Mouse (Mus musculus) gastrocnemius, adult 2 months (tissue): Measurements from ENCODE around the gene Theg. TPM values are rescaled to one million over a fixed set of nuclear protein-coding genes. Genes with fewer than 3 reads are reported as not detected.
A peak's percentile ranks its signal among the peaks of the same experiment; 100 is the strongest.

Experiments
- DNase-seq: peaks from one replicate; pipeline ENCODE4 v3.0.0; 2022
- H3K27ac ChIP-seq: fragments of 200-600 bp; 2 replicates; pipeline ENCODE4 v1.8.1; 2022; ENCODE audit warnings: mild to moderate bottlenecking
- H3K4me3 ChIP-seq: fragments of 200-600 bp; 2 replicates; pipeline ENCODE4 v1.8.1; 2022; ENCODE audit warnings: mild to moderate bottlenecking, moderate library complexity
- CTCF ChIP-seq: fragments of 200-600 bp; IDR thresholded peaks from 2 replicates; pipeline ENCODE4 v1.8.1; 2022; ENCODE audit warnings: antibody characterized with exemption, mild to moderate bottlenecking, moderate library complexity
- intact Hi-C: fragments of 180-260 bp; cut with DNase I; formaldehyde crosslinking; loops from one replicate; pipeline ENCODE4 v1.15.1; 2025
- microRNA-seq: library from miRNA; unstranded; fragments of <30 nt; microRNA quantifications from one replicate; pipeline ENCODE4 v1.2.0, GENCODE M21; 2021
- total RNA-seq, 2 experiments: library from RNA; stranded (reverse); gene quantifications; 2 replicates each; pipeline ENCODE4 v1.2.3; 2021

Gene Theg
- total RNA-seq, 2 experiments from 2014 or later, result not detected

DNA sequence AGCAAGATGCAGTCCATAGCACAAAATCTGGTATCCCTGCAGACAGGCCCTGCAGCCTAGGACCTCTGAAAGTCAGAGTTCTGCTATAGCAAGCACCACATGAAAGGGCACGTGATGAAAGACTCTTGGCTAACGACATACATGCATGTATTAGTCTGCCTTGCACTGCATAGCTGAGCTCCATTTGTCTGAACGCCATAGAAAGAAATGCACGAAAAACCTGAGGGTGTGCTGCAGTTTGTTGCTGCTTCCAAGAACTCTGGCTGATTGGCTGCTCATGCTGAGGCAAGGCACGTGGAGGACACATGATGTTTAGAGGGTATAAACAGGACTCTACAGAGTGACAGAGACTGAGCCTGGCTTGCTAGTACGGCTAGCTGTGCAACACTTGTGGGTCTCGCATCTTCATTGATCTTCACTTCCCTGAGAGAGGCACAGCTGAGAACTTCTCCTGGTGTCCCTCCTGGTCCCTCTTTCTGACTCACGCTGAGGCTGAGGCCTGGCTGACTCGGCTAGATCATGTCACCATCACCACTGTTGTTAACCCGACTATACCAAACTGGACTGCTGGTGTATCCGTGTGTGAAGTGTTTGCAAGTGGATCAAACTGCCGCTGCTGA lies 50.6 kb downstream of the Theg start:
- Histone ChIP-seq H3K27ac (no peak overlapping the region), H3K4me3 (no peak overlapping the region)
- no peak for TF ChIP-seq CTCF
- intact Hi-C loops, result no loop called here
- DNase-seq, result no peak

DNA sequence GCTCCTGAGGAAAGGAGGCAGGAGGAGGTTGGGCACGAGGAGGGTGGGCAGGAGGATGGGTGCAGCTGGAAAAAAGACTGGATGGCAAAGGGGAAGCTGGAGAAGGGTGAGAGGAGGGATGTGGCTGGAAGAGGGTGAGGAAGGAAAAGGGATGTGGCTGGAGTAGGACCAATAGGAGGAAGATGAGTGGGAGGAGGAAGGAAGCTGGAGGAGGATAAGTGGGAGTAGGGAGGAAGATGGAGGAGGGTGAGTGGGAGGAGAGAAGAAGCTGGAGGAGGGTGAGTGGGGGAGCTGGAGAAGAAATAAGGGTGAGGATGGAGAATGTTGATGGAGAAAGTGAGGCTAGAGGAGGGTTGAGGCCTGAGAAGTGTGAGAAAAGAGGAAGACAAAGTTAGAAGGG lies 51.7 kb downstream of the Theg start:
- no peak overlapping the region for H3K27ac ChIP-seq
- DNase-seq, result no peak
- no peak for TF ChIP-seq CTCF
- intact Hi-C loops, result no loop called here
- H3K4me3 ChIP-seq, result no peak overlapping the region

DNA sequence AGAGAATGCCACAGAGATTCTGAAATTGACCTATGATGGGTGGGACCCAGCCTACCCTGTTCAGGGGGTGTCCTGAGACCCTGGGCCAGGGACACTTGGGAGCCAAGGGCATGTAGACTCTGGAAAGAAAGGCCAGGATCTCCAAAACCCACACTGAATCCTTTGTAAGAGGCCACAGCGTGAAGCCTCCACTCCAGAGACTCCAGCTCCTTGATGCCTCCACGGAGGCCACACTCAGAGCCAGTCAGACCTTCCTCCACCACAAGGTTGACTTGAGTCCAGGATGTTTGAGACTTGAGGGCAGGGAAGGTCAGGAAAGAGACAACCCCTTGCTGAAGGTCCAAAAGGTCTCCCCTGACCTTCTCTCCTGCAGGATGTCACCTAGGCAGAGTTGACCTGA lies 52.7 kb downstream of the Theg start:
- DNase-seq, result no peak
- intact Hi-C loops, result no loop called here
- Histone ChIP-seq H3K4me3 (no peak overlapping the region), H3K27ac (no peak overlapping the region)
- no peak for TF ChIP-seq CTCF

DNA sequence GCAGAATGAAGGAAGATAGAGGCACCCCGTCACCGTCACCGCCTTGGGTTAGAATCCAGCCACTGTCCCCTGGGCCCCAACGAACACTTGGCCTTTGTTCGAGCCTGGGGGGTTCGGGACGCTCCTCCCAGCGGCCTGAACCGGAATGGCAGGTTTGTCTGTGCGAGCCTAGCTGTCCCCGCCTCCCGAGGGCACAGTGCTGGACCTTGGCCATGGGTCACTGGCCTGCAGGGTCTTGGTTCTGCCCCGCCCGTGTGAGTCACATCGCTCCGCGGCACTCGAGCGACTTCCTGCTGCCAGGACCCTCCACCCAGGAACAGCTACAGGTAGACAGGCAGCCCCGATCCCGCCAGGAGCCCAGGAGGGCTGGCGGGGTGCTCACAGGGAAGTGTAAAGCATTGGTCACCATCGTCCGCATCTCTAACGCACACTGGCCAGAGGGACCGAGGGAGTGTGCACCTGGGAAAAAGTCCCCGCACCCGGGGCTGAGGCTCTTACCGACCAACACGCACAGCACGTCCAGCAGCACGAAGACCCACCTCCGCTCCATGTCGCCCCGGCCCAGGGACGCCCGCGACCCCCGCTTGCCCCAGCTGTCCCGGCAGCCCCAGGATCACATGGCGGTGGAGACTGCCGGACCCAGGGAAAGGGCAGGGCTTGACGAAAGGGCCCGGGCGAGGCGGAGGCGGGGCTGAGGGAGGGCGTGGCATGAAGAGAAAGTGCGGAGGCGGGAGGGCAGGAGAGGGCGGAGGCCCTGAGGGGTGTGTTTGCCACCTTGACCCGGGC lies 53.8 kb downstream of the Theg start, which contains the start of gene Plpp2:
Plpp2 (minus strand) TSS at position 671 of the 786 bp plus-strand sequence.
- H3K27ac ChIP-seq, result peak within 1 kb of the TSS; percentile 13
- intact Hi-C loops, result no loop called here
- TF ChIP-seq CTCF, result peak; percentile 54

DNA sequence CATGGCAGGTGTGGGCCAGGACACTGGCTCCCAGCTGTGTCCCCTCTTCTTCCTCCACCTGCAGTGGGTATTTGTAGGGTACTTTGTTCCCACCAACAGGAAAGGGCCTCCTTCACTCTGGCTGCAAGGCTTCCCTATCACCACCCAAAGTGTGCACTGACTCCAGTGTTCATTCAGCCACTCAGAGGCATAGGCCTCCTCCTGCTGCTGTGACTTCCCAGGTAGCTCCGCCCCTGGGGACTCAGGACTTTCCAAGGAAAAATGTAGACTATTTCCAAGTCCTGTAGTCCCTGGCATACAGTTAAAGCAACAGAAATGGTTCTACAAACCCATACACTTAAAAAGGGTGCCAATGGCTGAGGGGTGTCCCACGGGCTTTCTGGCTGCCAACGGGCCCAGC lies 54.5 kb downstream of the Theg start:
- DNase-seq, result no peak
- peak overlapping the region; percentile 84 for H3K4me3 ChIP-seq
- intact Hi-C loops, result no loop called here
- no peak overlapping the region for H3K27ac ChIP-seq
- TF ChIP-seq CTCF, result no peak

More for the DNA sequence above, 53.8 kb downstream of the Theg start, which contains the start of gene Plpp2:
- H3K4me3 ChIP-seq, result peak within 1 kb of the TSS; percentile 84
- DNase-seq, result peak; percentile 77

DNA sequence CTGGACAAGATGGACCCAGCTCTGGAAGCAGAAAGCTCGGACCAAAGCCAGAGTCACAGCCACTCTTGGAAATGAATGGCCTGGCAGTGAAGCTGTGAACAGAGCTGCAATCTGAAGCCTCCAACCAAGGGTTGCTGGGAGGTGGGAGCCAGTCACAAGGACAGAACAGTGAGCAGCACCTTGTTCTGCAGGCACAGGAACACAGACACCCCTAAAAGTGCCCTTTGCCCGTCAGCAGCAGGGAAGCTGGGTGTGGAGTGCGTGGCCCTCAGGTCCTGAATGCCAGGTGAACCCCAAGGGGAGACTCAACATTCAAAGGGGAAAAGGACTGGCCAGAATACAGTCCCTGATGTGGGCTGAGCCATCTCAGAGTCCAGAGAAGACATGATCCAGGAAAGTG lies 55.5 kb downstream of the Theg start:
- DNase-seq, result no peak
- no peak for TF ChIP-seq CTCF

DNA sequence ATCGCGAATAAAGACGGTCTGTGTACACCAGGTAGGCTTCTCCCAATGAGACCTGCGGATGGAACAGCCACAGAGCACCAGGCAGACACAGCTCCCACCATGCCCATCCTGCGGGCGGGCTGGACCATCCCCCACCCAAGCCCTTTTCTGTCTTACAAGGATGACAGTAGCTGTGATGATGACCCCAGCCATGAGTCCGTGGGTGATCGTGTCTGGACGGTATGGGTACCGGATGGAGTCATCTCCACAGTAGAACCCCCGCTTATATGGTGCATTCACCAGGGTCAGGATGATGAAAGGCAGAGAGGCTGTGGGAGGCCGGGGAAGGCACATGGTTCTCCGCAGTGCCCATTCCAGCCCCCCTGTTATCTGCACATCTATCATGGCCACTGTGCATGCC lies 56.4 kb downstream of the Theg start:
- no peak for TF ChIP-seq CTCF
- intact Hi-C loops, result no loop called here
- DNase-seq, result no peak

More for the DNA sequence above, 55.5 kb downstream of the Theg start:
- intact Hi-C loops, result no loop called here
- Histone ChIP-seq H3K27ac (no peak overlapping the region), H3K4me3 (no peak overlapping the region)

DNA sequence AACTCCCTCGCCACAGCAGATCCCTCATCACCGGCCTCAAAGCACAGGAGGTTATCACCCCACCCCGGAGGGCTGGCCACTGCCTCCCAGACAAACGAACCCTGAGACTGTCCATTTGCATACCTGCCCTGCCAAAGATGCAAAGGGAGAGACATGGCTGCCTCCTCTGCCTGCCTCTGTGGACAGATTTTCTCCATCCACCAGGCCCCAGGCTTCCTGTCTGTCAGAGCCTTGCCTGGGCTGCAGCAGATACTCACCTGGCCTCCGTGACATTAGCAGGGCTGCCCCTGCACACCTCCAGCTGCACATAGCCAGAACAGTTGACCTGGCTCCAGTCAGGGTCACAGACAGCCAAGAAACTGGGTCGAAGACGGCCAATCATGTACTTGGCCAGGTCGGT lies 56.9 kb downstream of the Theg start:
- no peak overlapping the region for H3K4me3 ChIP-seq
- no peak for DNase-seq
- no peak overlapping the region for H3K27ac ChIP-seq
- TF ChIP-seq CTCF, result no peak
- intact Hi-C loops, result no loop called here

More for the DNA sequence above, 56.4 kb downstream of the Theg start:
- no peak overlapping the region for H3K4me3 ChIP-seq
- no peak overlapping the region for H3K27ac ChIP-seq

DNA sequence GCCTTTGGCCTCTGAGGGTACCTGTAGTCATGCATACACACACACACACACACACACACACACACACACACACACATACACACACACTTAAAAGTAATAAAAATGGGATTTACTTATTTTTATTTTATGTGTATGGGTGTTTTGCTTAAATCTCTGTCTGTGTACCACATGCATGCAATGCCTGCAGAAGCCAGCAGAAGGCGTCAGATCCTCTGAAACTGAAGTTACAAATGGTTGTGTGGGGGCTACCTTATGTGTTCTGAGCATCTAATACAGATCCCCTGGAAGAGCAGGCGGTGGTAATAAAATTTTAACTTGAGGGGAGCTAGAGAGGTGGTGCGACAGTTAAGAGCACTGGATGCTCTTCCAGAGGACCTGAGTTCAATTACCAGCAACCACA lies 59.0 kb downstream of the Theg start:
- intact Hi-C loops, result no loop called here
- no peak overlapping the region for H3K4me3 ChIP-seq
- no peak for DNase-seq
- H3K27ac ChIP-seq, result no peak overlapping the region
- no peak for TF ChIP-seq CTCF

DNA sequence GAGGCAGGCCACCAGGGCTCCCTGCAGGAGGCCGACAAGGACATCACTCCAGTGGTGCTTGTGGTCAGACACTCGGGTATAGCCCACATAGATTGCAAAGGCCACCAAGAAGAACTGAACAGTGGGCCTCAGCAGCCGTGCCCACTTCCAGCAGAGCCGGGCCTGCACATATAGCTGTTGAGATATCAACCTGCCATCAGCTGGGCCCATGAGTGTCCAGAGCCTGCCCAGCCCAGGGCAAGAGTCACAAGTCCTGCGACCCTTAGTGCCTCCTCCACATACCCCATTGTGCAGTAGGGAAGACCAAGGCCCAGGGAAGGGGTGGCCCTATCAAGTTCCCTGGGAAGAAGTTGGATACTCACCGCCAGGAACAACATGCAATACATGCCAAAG lies 59.7 kb downstream of the Theg start:
- no peak overlapping the region for H3K27ac ChIP-seq
- DNase-seq, result no peak
- no peak for TF ChIP-seq CTCF
- no peak overlapping the region for H3K4me3 ChIP-seq
- intact Hi-C loops, result no loop called here

DNA sequence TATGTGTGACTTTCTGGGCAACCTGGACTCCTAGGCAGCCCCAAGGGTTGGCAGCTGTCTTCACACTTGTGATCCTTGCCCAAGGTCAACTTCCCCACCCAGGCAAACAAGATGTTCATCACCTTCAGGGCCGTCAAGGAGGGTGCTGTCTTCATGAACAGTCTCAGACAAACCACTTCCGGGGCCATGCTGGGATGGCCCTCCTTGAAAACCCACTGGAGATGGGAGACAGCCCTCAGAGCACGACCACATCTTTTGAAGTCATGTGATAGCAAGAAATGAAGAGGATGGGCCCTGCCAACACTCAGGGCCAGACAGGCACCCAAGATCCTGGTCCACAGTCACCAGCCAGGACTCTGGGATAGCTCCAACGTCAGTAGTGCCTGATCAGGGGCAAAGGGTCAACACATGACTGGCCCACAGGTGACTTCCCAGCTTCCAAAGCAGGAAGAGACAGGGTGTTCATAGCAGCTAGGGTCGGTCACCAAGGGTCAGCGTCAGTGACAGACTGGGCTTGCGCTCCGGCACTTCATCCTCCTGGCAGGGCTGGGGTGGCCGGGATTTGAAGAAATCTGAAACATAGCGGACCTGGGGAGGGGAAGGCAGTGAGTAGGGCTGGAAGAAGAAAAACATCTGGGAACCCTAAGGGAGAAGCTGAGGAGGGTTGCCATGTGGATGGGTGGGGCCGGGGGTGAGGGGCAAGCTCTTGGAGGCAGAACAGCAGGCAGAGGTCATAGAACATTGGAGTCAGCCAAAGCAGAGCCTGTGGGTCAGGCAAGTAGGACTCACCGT lies 60.3 kb downstream of the Theg start:
- H3K27ac ChIP-seq, result no peak overlapping the region
- H3K4me3 ChIP-seq, result no peak overlapping the region
- intact Hi-C loops, result no loop called here
- no peak for DNase-seq
- no peak for TF ChIP-seq CTCF

Small RNAs within 50 kb of the gene (microRNA-seq; reads per million reads assigned to microRNA genes)
- not detected for gene Mir6909

Other genes with a start within 250 kb of the Theg start
- not detected for gene Vmn2r82, start 230.8 kb downstream of the Theg start, total RNA-seq
- not detected for gene Vmn2r83, start 118.6 kb downstream of the Theg start, total RNA-seq
- gene Plpp2, start 53.5 kb downstream of the Theg start, total RNA-seq, result under 1 TPM; 0.71 to 0.73 TPM
- 10 to 100 TPM; 15.8 to 18.9 TPM for gene Mier2, start 32.1 kb downstream of the Theg start, total RNA-seq
- under 1 TPM; 0.20 to 0.51 TPM for gene C2cd4c, start 26.7 kb upstream of the Theg start, total RNA-seq
- 1 to 10 TPM; 3.2 to 7.5 TPM for gene Shc2, start 50.6 kb upstream of the Theg start, total RNA-seq
- 100 to 1,000 TPM in 1 of 2 experiments, 10 to 100 TPM in 1; 56.6 to 180 TPM for gene Odf3l2, start 58.4 kb upstream of the Theg start, total RNA-seq
- not detected for gene Madcam1, start 77.2 kb upstream of the Theg start, total RNA-seq
- 10 to 100 TPM; 18.4 to 19.2 TPM for gene Tpgs1, start 82.0 kb upstream of the Theg start, total RNA-seq
- 100 to 1,000 TPM; 366 to 415 TPM for gene Cdc34, start 94.9 kb upstream of the Theg start, total RNA-seq
- gene Gzmm, start 101.7 kb upstream of the Theg start, total RNA-seq, result 1 to 10 TPM; 7.2 to 9.8 TPM
- 100 to 1,000 TPM; 650 to 652 TPM for gene Bsg, start 117.2 kb upstream of the Theg start, total RNA-seq
- under 1 TPM; 0.47 to 0.84 TPM for gene Hcn2, start 129.3 kb upstream of the Theg start, total RNA-seq
- 10 to 100 TPM; 27.0 to 40.8 TPM for gene Polrmt, start 159.2 kb upstream of the Theg start, total RNA-seq
- not detected for gene Fgf22, start 167.7 kb upstream of the Theg start, total RNA-seq
- gene Rnf126, start 179.6 kb upstream of the Theg start, total RNA-seq, result 10 to 100 TPM; 46.1 to 53.6 TPM
- gene Fstl3, start 189.9 kb upstream of the Theg start, total RNA-seq, result 1 to 10 TPM; 1.0 to 1.5 TPM
- not detected for gene Prss57, start 203.6 kb upstream of the Theg start, total RNA-seq
- gene Palm, start 206.2 kb upstream of the Theg start, total RNA-seq, result 10 to 100 TPM; 18.1 to 23.0 TPM
- not detected for gene Misp, start 233.7 kb upstream of the Theg start, total RNA-seq